Mouse (Mus musculus) left cerebral cortex, adult 11 months (tissue): ENCODE measurements around the gene A730061H03Rik.

Source experiments
- DNase-seq: peaks from one replicate; pipeline ENCODE4 v3.0.0; 2022; ENCODE audit warnings: low spot score

Gene A730061H03Rik

DNA sequence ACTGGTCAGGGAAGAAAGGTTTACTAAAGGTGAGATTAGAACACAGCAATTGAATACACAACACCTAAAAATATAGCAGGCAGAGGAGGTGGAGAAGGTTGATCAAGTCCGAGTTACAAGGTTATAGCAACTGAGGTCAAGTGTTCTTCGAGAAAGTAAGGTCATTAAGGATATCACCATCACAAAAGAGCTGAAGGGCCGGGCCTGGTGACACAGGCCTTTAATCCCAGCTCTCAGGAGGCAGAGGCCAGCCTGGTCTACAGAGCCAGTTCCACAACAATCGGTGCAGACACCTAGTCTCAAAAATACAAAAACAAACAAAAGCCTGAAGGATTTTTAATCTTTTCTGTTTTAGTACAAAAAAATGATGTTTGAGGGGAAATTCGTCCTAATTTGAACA, 8.9 kb downstream of the A730061H03Rik start:
- no peak for DNase-seq

DNA sequence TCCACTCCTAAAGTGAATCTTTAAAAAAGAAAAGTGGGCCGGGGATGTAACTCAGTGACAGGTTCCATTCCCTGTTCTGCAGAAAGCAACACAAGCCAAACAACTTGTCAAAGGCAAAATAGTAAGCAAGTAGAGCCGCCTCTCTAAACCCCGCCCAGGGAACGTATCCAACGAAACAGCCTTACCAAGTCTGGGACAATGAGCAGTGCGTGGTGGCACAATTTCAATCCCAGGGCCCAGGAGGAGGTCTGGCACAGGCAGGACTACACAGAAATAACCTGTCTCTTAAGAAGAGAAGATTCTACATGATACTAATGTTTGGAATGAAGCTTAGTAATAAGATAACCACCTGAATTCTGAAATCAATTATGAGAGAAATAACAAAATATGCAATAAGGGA, 10.0 kb downstream of the A730061H03Rik start:
- DNase-seq, result no peak

DNA sequence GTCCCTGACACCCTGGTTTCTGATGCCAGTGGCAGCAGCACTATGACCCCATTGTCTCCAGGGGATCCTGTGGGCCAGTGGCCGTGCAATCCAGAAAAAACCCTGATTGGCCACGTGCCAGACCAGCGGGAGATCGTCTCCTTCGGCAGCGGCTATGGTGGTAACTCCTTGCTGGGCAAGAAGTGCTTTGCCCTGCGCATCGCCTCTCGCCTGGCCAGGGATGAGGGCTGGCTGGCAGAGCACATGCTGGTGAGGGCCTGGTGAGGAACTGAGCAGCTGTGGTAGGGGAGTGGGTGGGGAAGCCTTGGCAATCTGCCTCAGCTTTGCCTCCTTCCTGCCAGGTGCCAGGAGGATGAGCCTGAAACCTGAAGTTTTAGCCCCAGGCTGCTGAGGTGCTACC, 15.9 kb downstream of the A730061H03Rik start:
- no peak for DNase-seq

DNA sequence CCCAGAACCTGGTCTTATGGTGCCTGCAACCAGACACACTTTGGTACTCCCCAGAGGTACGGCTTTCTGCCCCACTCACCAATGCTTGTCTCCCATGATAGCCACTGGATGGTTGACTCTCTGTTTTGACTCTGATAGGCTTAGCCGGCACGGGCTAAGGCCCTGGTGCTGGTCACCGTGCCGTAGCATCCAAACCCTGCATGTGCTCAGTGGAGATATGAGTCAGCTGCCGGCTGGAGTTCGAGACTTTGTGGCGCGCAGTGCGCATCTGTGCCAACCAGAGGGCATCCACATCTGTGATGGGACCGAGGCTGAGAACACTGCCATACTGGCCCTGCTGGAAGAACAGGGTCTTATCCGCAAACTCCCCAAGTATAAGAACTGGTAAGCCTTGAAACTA, 17.9 kb downstream of the A730061H03Rik start:
- no peak for DNase-seq

DNA sequence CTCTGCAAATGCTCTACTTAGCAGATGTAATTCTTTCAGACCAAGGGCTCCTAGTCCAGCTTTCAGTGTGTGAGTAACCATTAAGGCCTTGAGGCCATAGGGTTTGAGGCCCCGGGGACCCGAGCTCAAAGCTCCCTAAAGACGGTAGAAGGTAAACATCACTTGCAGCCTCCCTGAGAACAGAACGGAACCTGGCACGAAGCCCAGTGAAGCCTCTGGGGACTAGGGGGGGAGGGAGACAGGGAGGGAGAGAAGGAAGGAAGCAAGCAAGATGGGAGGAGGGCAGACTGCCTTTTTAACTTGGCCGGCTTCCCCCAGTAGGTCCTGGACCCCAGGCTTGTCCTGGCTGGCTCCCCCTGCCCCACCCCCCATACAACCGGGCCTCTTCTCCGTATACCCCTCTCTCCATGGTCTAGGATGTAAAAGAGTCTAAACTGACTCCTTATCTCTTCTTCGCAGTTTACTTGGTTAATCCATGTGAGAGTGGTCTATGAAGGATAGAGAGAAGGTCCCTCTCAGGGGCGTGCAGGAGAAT, 19.4 kb downstream of the A730061H03Rik start:
- DNase-seq, result no peak

DNA sequence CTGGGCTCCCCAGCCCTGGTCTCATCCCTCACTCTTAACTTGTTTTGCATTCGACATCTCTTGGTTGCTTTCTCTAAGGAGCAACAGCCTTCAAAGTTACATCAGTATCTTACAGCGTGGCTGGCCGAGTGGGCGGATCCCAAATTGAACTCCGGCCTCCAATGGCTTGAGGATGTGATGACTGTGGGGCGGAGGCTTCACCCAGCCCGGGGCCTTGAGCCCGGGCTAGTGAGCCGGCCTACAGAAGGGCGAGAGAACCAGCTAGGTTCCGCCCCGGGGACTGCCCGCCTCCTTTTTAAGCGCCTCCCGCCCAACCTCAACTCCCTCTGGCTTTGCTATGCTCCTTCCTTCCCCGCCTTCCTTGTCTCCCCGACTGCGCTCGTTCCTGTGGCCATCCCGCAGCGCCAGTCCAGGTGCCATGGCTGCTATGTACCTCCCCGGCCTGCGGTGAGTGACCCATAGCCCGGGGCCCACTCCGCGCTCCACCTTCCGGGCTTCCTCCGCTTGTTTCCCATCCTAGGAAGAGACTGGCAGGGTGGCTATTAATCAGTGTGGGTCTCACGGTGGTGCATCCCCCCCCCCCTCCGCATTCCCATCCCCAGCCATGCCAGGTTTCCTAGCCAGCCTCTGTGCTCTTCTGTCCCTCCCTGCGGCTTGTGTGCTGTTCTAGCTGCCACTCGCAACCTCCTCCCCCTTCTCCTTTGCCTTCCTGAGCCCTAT, 20.0 kb downstream of the A730061H03Rik start, which contains the start of gene Pck2:
Pck2 (plus strand) TSS at position 200 of the 720 bp plus-strand sequence.
- DNase-seq, result peak; percentile 64

DNA sequence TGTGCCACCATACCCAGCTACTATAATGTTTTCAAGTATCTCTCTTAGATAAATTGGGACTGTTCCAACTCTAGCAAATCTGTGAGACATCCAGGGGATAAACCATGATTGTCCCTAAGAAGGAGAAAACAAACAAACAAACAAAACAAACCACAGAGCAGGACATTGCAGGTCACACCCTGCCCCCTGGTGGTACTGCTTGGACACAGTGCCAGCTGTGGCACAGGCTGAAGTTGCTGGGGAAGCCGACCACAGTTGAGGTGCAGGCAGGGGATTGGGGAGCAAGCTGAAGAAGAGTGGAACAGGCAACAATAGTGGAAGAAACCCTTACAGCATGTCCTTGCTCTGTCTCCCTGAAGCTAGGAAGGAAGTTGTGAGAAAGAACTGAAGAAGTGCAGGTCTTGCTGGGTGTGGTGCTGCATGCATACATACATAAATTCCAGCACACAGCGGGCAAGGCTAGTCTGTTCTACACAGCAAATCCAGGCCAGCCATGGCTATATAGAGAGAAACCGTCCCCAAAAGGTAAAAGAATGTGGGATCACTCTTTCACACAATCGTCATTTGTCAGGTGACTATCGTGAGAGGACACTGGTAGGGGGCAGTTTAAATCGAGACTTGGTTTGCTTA, 24.0 kb downstream of the A730061H03Rik start:
- DNase-seq, result no peak

DNA sequence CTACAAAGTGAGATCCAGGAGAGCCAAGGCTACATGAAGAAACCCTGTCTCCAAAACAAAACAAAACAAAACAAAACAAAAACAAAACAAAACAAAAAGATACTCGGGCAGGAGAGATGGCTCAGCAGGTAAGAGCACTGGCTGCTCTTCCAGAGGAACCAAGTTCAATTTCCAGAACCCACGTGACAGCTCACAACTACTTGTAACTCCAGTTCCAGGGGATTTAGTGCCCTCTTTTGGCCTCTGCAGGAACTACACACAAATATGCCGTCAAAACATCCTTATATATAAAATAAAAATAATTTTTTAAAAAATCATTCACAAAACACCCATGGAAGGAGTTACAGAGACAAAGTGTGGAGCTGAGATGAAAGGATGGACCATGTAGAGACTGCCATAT, 32.3 kb downstream of the A730061H03Rik start:
- no peak for DNase-seq

DNA sequence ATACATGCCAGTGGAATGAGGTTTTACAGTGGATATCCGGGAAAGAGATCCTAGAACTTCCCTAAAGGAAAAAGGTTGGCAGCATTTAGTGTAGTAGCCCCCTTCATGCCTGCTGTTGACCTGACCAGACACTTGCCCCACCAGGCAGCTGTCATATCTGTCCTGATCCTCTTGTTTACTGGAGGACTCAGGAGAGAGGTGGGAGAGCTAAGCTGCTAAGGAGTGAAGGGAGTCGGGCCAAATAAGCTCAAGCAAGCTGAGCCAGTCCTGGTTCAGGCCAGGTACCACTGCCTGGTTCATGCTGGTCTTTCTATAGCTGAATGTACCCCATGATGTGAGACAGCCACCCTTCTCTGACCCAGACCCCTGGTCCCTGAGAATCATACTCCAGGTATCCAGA, 33.5 kb downstream of the A730061H03Rik start:
- no peak for DNase-seq

DNA sequence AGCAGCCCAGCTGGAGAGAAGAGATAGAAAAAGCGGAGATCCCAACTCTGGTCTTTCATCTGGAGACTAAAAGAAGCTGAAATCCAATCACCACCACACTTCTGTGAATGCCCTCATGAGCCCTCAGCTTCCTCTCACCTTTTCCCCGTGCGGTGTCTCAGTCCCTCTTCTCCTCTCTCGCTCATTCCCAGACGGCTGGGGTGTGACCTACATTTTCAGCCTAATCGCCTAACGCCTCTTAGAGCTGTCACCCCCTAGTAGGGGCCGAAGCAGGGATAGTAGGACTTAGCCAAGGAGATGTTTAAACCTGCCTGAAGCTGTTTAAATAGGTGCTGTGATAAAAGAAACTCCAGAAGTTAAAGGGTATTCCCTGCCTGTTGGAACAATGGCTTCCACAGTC, 35.4 kb downstream of the A730061H03Rik start, which contains the start of gene Nrl:
Nrl (minus strand) TSS at position 197 of the 400 bp plus-strand sequence.
- DNase-seq, result no peak

DNA sequence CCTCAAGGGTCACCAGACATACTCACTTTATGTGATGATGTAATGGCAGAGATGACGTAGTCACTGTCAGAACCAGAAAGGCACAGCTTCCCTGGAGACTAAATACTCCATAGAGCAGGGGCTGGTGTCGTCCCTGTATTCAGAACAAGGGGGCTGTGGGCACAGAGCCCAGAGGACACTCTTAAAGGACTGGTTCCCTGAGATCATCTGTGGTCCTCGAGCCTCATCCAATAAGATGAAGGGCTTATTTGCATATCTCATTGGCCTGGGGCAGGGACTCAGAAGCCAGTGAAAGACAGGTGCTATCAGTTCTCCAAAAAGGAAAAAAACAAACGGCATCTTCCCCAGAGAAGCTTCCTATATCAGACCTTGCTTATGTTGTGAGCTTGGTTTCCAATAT, 36.1 kb downstream of the A730061H03Rik start:
- no peak for DNase-seq

DNA sequence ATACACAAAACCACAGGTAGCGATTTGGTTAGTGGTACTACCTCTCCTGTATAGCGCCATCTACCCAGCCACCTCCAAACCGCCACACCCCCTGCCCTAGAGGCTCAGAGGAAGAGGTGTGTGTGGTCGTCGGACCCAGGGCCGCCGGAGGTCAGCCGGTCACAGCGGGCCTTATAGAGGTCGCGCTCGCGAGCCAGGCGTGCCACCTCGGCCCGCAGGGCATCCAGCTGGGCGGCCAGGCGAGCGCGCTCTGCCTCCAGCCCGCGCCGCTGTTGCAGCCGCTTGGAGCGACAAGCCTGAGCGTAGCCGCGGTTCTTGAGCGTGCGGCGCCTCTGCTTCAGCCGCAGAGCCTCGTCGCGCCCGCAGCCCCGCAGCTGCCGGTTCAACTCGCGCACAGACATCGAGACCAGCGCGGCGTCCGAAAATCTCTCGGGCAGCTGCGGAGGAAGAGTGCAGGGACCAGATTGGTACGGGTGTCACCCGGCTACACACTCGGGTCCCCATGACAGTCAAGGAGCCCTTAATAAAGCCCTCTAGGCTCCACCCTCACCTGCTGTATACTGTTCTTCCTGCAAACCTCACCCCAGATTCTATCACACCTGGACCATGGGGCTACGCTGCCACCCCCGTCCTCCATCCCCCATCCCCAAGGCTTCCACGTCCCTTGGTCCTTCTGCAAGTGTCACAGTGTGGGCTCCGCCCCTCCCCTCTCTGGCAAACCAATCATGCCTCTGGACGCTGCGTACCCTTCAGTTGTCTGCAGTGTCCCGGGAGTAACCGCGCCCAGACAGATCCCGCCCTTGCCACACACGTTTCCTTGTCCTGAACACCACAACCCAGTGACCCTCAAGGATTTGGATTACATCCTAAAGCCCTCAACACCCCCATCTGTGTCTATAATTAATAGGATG, 39.5 kb downstream of the A730061H03Rik start:
- no peak for DNase-seq

DNA sequence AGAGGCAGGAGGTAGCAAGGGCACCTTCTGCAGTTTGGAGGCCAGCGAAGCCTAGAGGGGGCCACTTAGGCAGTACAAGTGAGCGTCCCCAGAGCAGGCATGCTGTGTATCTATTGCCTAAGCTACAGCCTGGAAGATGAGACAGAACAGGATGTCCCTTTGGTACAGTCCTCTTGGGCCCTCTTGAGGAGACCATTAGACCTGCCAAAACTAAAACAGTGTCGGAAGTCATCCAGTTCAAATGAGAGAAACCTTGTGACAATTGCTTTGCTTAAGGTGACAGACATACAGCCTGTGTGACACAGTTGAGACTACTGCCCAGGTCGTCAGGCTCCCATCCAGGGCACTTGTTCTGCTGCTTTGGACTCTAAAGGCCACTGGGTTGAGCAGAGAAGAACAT, 40.6 kb downstream of the A730061H03Rik start:
- DNase-seq, result no peak

DNA sequence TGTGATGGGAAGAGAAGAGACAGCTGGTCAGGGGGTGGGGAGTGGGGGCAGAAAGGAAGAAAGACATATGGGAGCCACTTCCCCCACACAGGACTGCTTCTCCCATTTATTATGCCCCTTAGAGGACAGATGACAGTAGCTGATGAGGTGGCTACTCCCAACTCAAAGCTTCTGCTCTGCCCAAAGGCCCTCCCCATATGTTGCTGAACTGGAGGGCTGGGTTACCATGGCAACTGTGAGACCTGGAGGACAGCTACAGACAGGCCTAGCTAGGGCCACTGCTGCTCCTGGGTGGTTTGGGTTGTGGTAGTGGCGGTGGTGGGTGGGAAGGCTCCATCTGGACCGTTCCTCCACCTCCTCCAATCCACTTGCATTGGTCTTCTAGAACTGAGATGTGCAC, 41.3 kb downstream of the A730061H03Rik start:
- peak; percentile 56 for DNase-seq

DNA sequence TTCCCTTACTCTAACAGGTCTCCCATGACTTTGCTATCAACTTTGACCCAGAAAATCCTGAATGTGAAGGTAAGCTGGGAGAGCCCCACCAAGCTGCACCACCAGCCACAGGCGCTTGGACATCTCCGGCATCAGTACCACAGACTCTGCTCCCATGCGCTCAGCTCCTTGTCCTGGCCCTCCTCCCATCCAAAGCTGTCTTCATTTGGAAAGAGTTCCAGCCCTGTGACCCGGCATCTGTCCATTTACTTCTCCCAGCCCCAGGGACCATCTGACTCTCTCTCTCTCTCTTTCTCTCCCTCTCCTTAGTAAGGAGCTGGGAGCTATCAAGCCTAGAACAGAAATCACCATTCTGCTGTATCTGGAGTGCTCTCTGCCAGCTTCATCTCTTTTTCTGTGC, 44.4 kb downstream of the A730061H03Rik start:
- no peak for DNase-seq

DNA sequence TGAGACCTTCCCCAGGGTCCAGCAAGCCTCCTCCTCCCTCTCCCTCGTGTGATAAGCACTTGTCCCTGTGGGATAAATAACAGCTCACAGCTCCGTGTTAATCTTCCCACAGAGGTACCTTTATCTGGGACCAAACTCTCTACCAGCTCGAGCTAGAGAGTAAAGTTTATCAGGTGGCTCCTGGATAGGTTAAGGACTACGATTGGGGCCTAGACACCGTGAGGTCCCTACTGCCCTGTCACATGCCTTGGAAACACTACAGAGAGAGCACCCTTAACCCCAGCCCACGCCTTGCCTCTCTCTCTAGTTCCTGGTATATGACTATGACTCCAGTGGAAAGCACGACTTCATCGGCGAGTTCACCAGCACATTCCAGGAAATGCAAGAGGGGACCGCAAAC, 46.3 kb downstream of the A730061H03Rik start:
- DNase-seq, result no peak

DNA sequence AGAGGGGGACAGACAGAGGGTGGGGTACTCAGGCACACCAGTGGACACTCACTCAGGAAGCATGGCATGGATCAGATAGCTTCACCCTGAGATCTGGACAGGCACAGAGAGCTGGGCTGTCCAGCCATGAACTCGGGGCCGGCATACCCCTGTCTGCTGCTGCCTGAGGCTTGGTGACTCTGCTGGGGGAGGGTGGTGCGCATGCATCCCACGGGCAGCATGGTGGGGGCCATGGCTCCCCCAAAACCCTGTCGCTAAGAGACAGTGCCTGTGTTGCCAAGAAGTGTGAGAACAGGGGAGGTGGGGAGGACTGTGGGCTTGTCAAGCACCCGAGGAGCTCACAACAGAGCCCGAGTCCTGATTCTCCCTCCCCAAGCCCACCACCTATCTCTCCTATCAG, 49.2 kb downstream of the A730061H03Rik start:
- no peak for DNase-seq

DNA sequence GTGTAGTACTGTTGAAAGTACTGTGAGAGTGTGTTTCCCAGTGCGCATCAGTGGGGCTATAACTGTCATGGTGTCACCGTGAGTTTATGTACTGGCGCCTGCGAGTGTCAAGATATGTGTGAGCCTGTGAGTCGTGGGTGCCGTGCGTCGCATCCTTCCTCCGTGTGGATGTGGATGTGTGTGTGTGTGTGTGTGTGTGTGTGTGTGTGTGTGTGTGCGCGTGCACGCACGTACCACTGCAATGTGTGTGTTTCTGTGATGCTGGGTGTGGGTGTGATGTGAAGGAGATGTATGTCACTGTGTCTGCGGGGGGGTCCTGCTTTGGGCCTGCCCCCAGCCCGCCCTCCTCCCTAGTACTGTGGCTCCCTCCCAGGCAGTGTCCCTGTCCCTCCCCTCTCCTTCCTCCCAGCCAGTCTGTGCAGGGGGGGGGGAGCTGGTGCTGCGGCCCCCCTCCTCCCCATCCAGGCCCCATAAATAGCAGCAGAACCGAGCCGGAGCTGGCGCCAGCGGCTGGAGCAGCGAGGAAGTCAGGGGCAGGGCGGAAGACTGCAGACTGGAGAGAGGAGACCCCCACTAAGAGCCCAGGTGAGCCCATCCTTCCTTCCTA, 50.0 kb downstream of the A730061H03Rik start, which contains the start of gene Cpne6:
Cpne6 (plus strand) TSS at position 321 of the 607 bp plus-strand sequence.
- no peak for DNase-seq
